Mouse (Mus musculus) G1E (cell line): ENCODE measurements at regions not wholly inside any gene's neighbourhood (a gene's known extent, or its start where the extent isn't known, plus 50 kb on each side); places are given as distances from the start of the nearest gene placed in this dataset.

Source experiments
- CTCF ChIP-seq: IDR thresholded peaks from 2 replicates; pipeline ENCODE4 v1.5.1; 2012; ENCODE audit warnings: low read depth, low read length, inconsistent platforms, mixed read lengths
- POLR2AphosphoS5 ChIP-seq: IDR thresholded peaks from 2 replicates; pipeline ENCODE4 v1.6.1; 2012; ENCODE audit warnings: low read depth, low read length, inconsistent platforms; ENCODE audit not compliant: insufficient replicate concordance

GRCm38 (mm10) chr12:119034828-119035227 is 68.6 kb upstream of the Abcb5 start:
- TF ChIP-seq CTCF (no peak), POLR2AphosphoS5 (no peak)
